Mouse (Mus musculus): ENCODE data around the gene Wdr54. TPM values are rescaled to one million over a fixed set of nuclear protein-coding genes. Genes with fewer than 3 reads are reported as not detected.
A peak's percentile ranks its signal among the peaks of the same experiment; 100 is the strongest.

Wdr54 gene
- polyA plus RNA-seq, 1 experiment from 2014 or later = 15.6 TPM

- H3K36me3 ChIP-seq (ENCODE audit: control insufficient read depth, insufficient read depth, low read length) = no peaks in the 10 kb centered on the region
- H3K9me3 ChIP-seq (ENCODE audit: control insufficient read depth, low read length) = no peaks in the 10 kb centered on the region
- ATAC-seq (replicated peaks; ENCODE audit: low FRiP score) (peak; percentile 79), DNase-seq (ENCODE audit: low spot score) (peak; percentile 93)
- WGBS = 0% methylated on average over 12 of the region's 12 CpGs
- H3K4me3 ChIP-seq (ENCODE audit: low read depth, low read length) = peak overlapping the region; percentile 50
- peaks cover 38% of the 10 kb centered on the region for H3K4me1 ChIP-seq (replicated peaks; ENCODE audit: control insufficient read depth, insufficient read depth, low read length)
- H3K27ac ChIP-seq (ENCODE audit: low read depth, low read length) = peak overlapping the region; percentile 98
- H3K9ac ChIP-seq (ENCODE audit: low read length) = peak overlapping the region; percentile 93
- H3K4me2 ChIP-seq (ENCODE audit: low read depth, low read length, severe bottlenecking) = peak overlapping the region; percentile 81
- no peaks in the 10 kb centered on the region for H3K27me3 ChIP-seq (ENCODE audit: control insufficient read depth, insufficient read depth, low read length)
Measured at GRCm38 (mm10) chr6:83137576-83137950, 18.6 kb downstream of the Wdr54 start.

- Histone ChIP-seq H3K36me3 (ENCODE audit: control insufficient read depth, insufficient read depth, low read length) (no peaks in the 10 kb centered on the region), H3K4me1 (replicated peaks; ENCODE audit: control insufficient read depth, insufficient read depth, low read length) (peaks cover 32% of the 10 kb centered on the region), H3K4me2 (ENCODE audit: low read depth, low read length, severe bottlenecking) (peak overlapping the region; percentile 81), H3K9ac (ENCODE audit: low read length) (peak overlapping the region; percentile 93), H3K27ac (ENCODE audit: low read depth, low read length) (peak overlapping the region; percentile 98), H3K27me3 (ENCODE audit: control insufficient read depth, insufficient read depth, low read length) (no peaks in the 10 kb centered on the region), H3K4me3 (ENCODE audit: low read depth, low read length) (peak overlapping the region; percentile 50), H3K9me3 (ENCODE audit: control insufficient read depth, low read length) (no peaks in the 10 kb centered on the region)
- ATAC-seq (replicated peaks; ENCODE audit: low FRiP score) = peak; percentile 73
- DNase-seq (ENCODE audit: low spot score) = peak; percentile 89
- under 1% methylated on average over 23 of the region's 26 CpGs for WGBS
Measured at GRCm38 (mm10) chr6:83136881-83137575, 19.2 kb downstream of the Wdr54 start.

GRCm38 (mm10) chr6:83136291-83136880 is 19.8 kb downstream of the Wdr54 start:
- H3K4me1 ChIP-seq (replicated peaks; ENCODE audit: control insufficient read depth, insufficient read depth, low read length) = peaks cover 30% of the 10 kb centered on the region; the same call in 1 of the 2 replicates
- no peaks in the 10 kb centered on the region for H3K27me3 ChIP-seq (ENCODE audit: control insufficient read depth, insufficient read depth, low read length)
- no peaks in the 10 kb centered on the region for H3K9me3 ChIP-seq (ENCODE audit: control insufficient read depth, low read length)
- ATAC-seq (replicated peaks; ENCODE audit: low FRiP score) (no peak), DNase-seq (ENCODE audit: low spot score) (no peak)
- peak overlapping the region; percentile 50 for H3K4me3 ChIP-seq (ENCODE audit: low read depth, low read length)
- 5% methylated on average over 5 of the region's 5 CpGs for WGBS
- H3K36me3 ChIP-seq (ENCODE audit: control insufficient read depth, insufficient read depth, low read length) = no peaks in the 10 kb centered on the region
- H3K4me2 ChIP-seq (ENCODE audit: low read depth, low read length, severe bottlenecking) = peak overlapping the region; percentile 81
- peak overlapping the region; percentile 98 for H3K27ac ChIP-seq (ENCODE audit: low read depth, low read length)
- H3K9ac ChIP-seq (ENCODE audit: low read length) = peak overlapping the region; percentile 93

DNA sequence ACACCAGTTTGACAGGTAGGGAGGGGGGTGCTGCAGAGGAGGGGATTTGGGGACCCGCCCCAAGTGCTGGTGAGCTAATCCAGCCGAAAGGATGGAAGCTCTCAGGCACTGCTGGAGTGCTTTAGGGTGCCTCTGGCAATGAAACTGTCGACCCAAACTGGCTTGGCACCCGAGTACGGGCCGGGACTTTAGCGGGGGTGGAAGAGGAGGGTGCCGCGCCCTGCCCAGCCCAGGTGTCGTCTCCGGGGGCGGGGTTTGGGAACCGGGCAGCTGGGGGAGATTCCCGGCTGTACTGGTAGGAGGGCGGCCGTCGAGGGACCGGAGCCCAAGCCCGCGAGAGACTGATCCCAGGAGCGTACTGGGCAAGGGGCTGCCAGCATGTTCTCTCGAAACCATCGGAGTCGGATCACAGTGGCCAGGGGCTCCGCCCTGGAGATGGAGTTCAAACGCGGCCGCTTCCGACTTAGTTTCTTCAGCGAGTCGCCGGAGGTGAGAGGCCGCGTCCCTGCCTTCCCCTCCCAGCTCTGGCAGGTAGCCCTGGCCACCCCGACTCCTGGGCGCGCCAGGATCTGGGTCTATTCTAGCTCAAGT is 20.5 kb downstream of the Wdr54 start:
- ATAC-seq (replicated peaks; ENCODE audit: low FRiP score) (no peak), DNase-seq (ENCODE audit: low spot score) (no peak)
- H3K4me1 ChIP-seq (replicated peaks; ENCODE audit: control insufficient read depth, insufficient read depth, low read length) = peaks cover 30% of the 10 kb centered on the region; the same call in 1 of the 2 replicates

GRCm38 (mm10) chr6:83134951-83135513 is 21.2 kb downstream of the Wdr54 start, which contains the start of gene Rtkn:
Rtkn (plus strand) TSS chr6:83135463.
- 55% methylated on average over 7 of the region's 7 CpGs for WGBS
- no peak for ATAC-seq (replicated peaks; ENCODE audit: low FRiP score)
- no peak for DNase-seq (ENCODE audit: low spot score)
- Histone ChIP-seq H3K4me1 (replicated peaks; ENCODE audit: control insufficient read depth, insufficient read depth, low read length) (peaks cover 30% of the 10 kb centered on the region; the same call in 1 of the 2 replicates), H3K36me3 (ENCODE audit: control insufficient read depth, insufficient read depth, low read length) (no peaks in the 10 kb centered on the region), H3K27ac (ENCODE audit: low read depth, low read length) (no peak within 1 kb of the TSS), H3K4me3 (ENCODE audit: low read depth, low read length) (peak within 1 kb of the TSS; percentile 50), H3K27me3 (ENCODE audit: control insufficient read depth, insufficient read depth, low read length) (no peaks in the 10 kb centered on the region), H3K9me3 (ENCODE audit: control insufficient read depth, low read length) (no peaks in the 10 kb centered on the region), H3K9ac (ENCODE audit: low read length) (peak within 1 kb of the TSS; percentile 93), H3K4me2 (ENCODE audit: low read depth, low read length, severe bottlenecking) (peak within 1 kb of the TSS; percentile 81)

More for the DNA sequence above, 20.5 kb downstream of the Wdr54 start:
- Histone ChIP-seq H3K36me3 (ENCODE audit: control insufficient read depth, insufficient read depth, low read length) (no peaks in the 10 kb centered on the region), H3K4me3 (ENCODE audit: low read depth, low read length) (peak overlapping the region; percentile 50), H3K9me3 (ENCODE audit: control insufficient read depth, low read length) (no peaks in the 10 kb centered on the region), H3K9ac (ENCODE audit: low read length) (peak overlapping the region; percentile 93), H3K4me2 (ENCODE audit: low read depth, low read length, severe bottlenecking) (peak overlapping the region; percentile 81), H3K27me3 (ENCODE audit: control insufficient read depth, insufficient read depth, low read length) (no peaks in the 10 kb centered on the region), H3K27ac (ENCODE audit: low read depth, low read length) (no peak overlapping the region)
- 3% methylated on average over 37 of the region's 37 CpGs for WGBS

DNA sequence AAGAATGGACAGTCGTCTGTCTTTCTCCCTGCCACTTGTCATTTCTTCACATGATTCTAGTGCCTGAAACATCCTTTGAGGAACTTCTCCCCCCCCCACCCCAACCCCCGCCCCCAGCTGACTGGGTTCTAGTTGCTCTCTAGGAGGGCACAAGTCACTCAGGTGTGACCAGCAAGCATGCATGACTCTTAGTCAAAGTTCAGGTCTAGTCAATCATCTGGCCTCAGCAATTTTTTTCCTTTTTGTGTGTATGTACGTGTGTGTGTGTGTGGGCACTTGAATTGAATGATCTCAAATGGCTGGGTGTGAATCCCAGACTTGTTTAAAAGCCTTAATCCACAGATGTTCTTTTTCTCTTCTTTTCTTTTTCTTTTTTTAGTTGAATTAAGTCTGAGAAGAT is 22.0 kb downstream of the Wdr54 start:
- peaks cover 29% of the 10 kb centered on the region; the same call in 1 of the 2 replicates for H3K4me1 ChIP-seq (replicated peaks; ENCODE audit: control insufficient read depth, insufficient read depth, low read length)
- no peak overlapping the region for H3K4me3 ChIP-seq (ENCODE audit: low read depth, low read length)
- DNase-seq (ENCODE audit: low spot score) (no peak), ATAC-seq (replicated peaks; ENCODE audit: low FRiP score) (no peak)
- no peaks in the 10 kb centered on the region for H3K27me3 ChIP-seq (ENCODE audit: control insufficient read depth, insufficient read depth, low read length)
- no peak overlapping the region for H3K9ac ChIP-seq (ENCODE audit: low read length)
- H3K36me3 ChIP-seq (ENCODE audit: control insufficient read depth, insufficient read depth, low read length) = no peaks in the 10 kb centered on the region
- no peak overlapping the region for H3K27ac ChIP-seq (ENCODE audit: low read depth, low read length)
- no peak overlapping the region for H3K4me2 ChIP-seq (ENCODE audit: low read depth, low read length, severe bottlenecking)
- H3K9me3 ChIP-seq (ENCODE audit: control insufficient read depth, low read length) = no peaks in the 10 kb centered on the region
- WGBS = 55% methylated on average over 3 of the region's 3 CpGs

GRCm38 (mm10) chr6:83132176-83132919 is 23.8 kb downstream of the Wdr54 start:
- ATAC-seq (replicated peaks; ENCODE audit: low FRiP score) (no peak), DNase-seq (ENCODE audit: low spot score) (no peak)
- Histone ChIP-seq H3K4me1 (replicated peaks; ENCODE audit: control insufficient read depth, insufficient read depth, low read length) (peaks cover 14% of the 10 kb centered on the region; the same call in 1 of the 2 replicates), H3K4me3 (ENCODE audit: low read depth, low read length) (no peak overlapping the region), H3K36me3 (ENCODE audit: control insufficient read depth, insufficient read depth, low read length) (no peaks in the 10 kb centered on the region), H3K27ac (ENCODE audit: low read depth, low read length) (no peak overlapping the region), H3K9me3 (ENCODE audit: control insufficient read depth, low read length) (no peaks in the 10 kb centered on the region), H3K4me2 (ENCODE audit: low read depth, low read length, severe bottlenecking) (no peak overlapping the region), H3K27me3 (ENCODE audit: control insufficient read depth, insufficient read depth, low read length) (no peaks in the 10 kb centered on the region), H3K9ac (ENCODE audit: low read length) (no peak overlapping the region)
- WGBS = 86% methylated on average over 9 of the region's 9 CpGs

DNA sequence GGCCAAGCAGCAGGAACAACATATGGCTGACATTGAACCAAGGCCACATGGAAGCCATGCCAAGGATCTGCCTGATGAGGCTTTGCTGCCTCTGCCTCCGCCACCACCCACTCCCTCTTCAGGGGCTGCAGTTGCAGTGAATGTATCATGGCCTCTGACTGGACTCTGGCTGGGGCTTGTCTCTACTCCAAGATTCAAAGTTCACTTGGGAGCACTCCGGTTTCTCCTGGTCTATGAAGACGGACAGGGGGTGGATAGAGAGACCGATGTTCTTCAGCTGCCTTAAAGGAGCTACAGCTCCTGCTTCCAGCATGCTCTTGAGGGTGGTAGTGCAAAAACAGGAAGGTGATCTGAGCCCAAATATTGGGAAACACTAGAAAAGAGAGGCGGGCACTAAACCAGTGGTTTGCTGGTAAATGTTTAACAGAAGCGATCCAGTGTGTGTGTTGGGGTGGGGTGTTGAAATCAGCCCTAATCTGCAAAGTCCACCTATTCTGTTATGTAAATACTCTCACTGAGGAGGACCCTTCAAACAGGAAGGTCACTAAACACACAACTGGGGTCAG is 24.6 kb downstream of the Wdr54 start:
- H3K4me3 ChIP-seq (ENCODE audit: low read depth, low read length) = no peak overlapping the region
- H3K36me3 ChIP-seq (ENCODE audit: control insufficient read depth, insufficient read depth, low read length) = no peaks in the 10 kb centered on the region
- no peaks in the 10 kb centered on the region for H3K27me3 ChIP-seq (ENCODE audit: control insufficient read depth, insufficient read depth, low read length)
- WGBS = 90% methylated on average over 6 of the region's 6 CpGs
- no peak overlapping the region for H3K27ac ChIP-seq (ENCODE audit: low read depth, low read length)
- DNase-seq (ENCODE audit: low spot score) (no peak), ATAC-seq (replicated peaks; ENCODE audit: low FRiP score) (no peak)
- H3K9ac ChIP-seq (ENCODE audit: low read length) = no peak overlapping the region
- H3K4me1 ChIP-seq (replicated peaks; ENCODE audit: control insufficient read depth, insufficient read depth, low read length) = peaks cover 10% of the 10 kb centered on the region; the same call in 1 of the 2 replicates
- H3K9me3 ChIP-seq (ENCODE audit: control insufficient read depth, low read length) = no peaks in the 10 kb centered on the region
- no peak overlapping the region for H3K4me2 ChIP-seq (ENCODE audit: low read depth, low read length, severe bottlenecking)

All from forebrain, embryonic 11.5 days (tissue).